Mouse (Mus musculus): Measurements from ENCODE around the gene Ank3. TPM values are rescaled to one million over a fixed set of nuclear protein-coding genes. Genes with fewer than 3 reads are reported as not detected.
A peak's percentile ranks its signal among the peaks of the same experiment; 100 is the strongest.

Ank3 gene
- polyA plus RNA-seq, 1 experiment from 2014 or later: 13.4 TPM

GRCm38 (mm10) chr10:69858011-69858410, 459.4 kb downstream of the Ank3 start:
- DNase-seq (ENCODE audit: low spot score) (no peak), ATAC-seq (replicated peaks; ENCODE audit: low FRiP score) (no peak)
- Histone ChIP-seq H3K4me2 (no peak overlapping the region), H3K4me3 (ENCODE audit: low read depth, low read length) (no peak overlapping the region), H3K36me3 (ENCODE audit: control insufficient read depth, insufficient read depth, low read length) (no peaks in the 10 kb centered on the region), H3K9ac (ENCODE audit: low read depth, low read length) (no peak overlapping the region), H3K27me3 (replicated peaks; ENCODE audit: control insufficient read depth, insufficient read depth, low read length) (no peaks in the 10 kb centered on the region), H3K4me1 (replicated peaks; ENCODE audit: control insufficient read depth, insufficient read depth, low read length) (peaks cover 2% of the 10 kb centered on the region; the same call in 1 of the 2 replicates), H3K9me3 (ENCODE audit: control insufficient read depth, low read length) (no peaks in the 10 kb centered on the region), H3K27ac (ENCODE audit: low read depth, low read length) (no peak overlapping the region)
- 85% methylated on average over 9 of the region's 9 CpGs for WGBS

GRCm38 (mm10) chr10:69858897-69859605, 460.5 kb downstream of the Ank3 start:
- 55% methylated on average over 4 of the region's 4 CpGs for WGBS
- Histone ChIP-seq H3K4me3 (ENCODE audit: low read depth, low read length) (no peak overlapping the region), H3K4me1 (replicated peaks; ENCODE audit: control insufficient read depth, insufficient read depth, low read length) (peaks cover 2% of the 10 kb centered on the region; the same call in 1 of the 2 replicates), H3K27me3 (replicated peaks; ENCODE audit: control insufficient read depth, insufficient read depth, low read length) (no peaks in the 10 kb centered on the region), H3K4me2 (no peak overlapping the region), H3K27ac (ENCODE audit: low read depth, low read length) (no peak overlapping the region), H3K9ac (ENCODE audit: low read depth, low read length) (no peak overlapping the region), H3K9me3 (ENCODE audit: control insufficient read depth, low read length) (no peaks in the 10 kb centered on the region), H3K36me3 (ENCODE audit: control insufficient read depth, insufficient read depth, low read length) (no peaks in the 10 kb centered on the region)
- DNase-seq (ENCODE audit: low spot score): no peak
- ATAC-seq (replicated peaks; ENCODE audit: low FRiP score): no peak

- H3K9me3 ChIP-seq (ENCODE audit: control insufficient read depth, low read length): no peaks in the 10 kb centered on the region
- 75% methylated on average over 7 of the region's 7 CpGs for WGBS
- H3K4me2 ChIP-seq: no peak overlapping the region
- no peak overlapping the region for H3K27ac ChIP-seq (ENCODE audit: low read depth, low read length)
- no peaks in the 10 kb centered on the region for H3K27me3 ChIP-seq (replicated peaks; ENCODE audit: control insufficient read depth, insufficient read depth, low read length)
- ATAC-seq (replicated peaks; ENCODE audit: low FRiP score) (no peak), DNase-seq (ENCODE audit: low spot score) (no peak)
- H3K4me3 ChIP-seq (ENCODE audit: low read depth, low read length): no peak overlapping the region
- no peak overlapping the region for H3K9ac ChIP-seq (ENCODE audit: low read depth, low read length)
- no peaks in the 10 kb centered on the region for H3K36me3 ChIP-seq (ENCODE audit: control insufficient read depth, insufficient read depth, low read length)
- H3K4me1 ChIP-seq (replicated peaks; ENCODE audit: control insufficient read depth, insufficient read depth, low read length): peaks cover 2% of the 10 kb centered on the region; the same call in 1 of the 2 replicates
These were observed 461.4 kb downstream of the Ank3 start for GRCm38 (mm10) chr10:69859848-69860479.

GRCm38 (mm10) chr10:69862829-69863228, 464.3 kb downstream of the Ank3 start:
- Histone ChIP-seq H3K4me3 (ENCODE audit: low read depth, low read length) (no peak overlapping the region), H3K4me2 (no peak overlapping the region), H3K36me3 (ENCODE audit: control insufficient read depth, insufficient read depth, low read length) (no peaks in the 10 kb centered on the region), H3K27me3 (replicated peaks; ENCODE audit: control insufficient read depth, insufficient read depth, low read length) (no peaks in the 10 kb centered on the region), H3K9me3 (ENCODE audit: control insufficient read depth, low read length) (no peaks in the 10 kb centered on the region), H3K27ac (ENCODE audit: low read depth, low read length) (no peak overlapping the region), H3K4me1 (replicated peaks; ENCODE audit: control insufficient read depth, insufficient read depth, low read length) (peaks cover 2% of the 10 kb centered on the region; the same call in 1 of the 2 replicates), H3K9ac (ENCODE audit: low read depth, low read length) (no peak overlapping the region)
- ATAC-seq (replicated peaks; ENCODE audit: low FRiP score): no peak
- 58% methylated on average over 8 of the region's 8 CpGs for WGBS
- DNase-seq (ENCODE audit: low spot score): no peak

GRCm38 (mm10) chr10:69870348-69870747, 471.8 kb downstream of the Ank3 start:
- DNase-seq (ENCODE audit: low spot score) (peak; percentile 56), ATAC-seq (replicated peaks; ENCODE audit: low FRiP score) (no peak)
- H3K9ac ChIP-seq (ENCODE audit: low read depth, low read length): no peak overlapping the region
- 16% methylated on average over 5 of the region's 5 CpGs for WGBS
- H3K4me2 ChIP-seq: no peak overlapping the region
- H3K4me1 ChIP-seq (replicated peaks; ENCODE audit: control insufficient read depth, insufficient read depth, low read length): no peaks in the 10 kb centered on the region
- H3K9me3 ChIP-seq (ENCODE audit: control insufficient read depth, low read length): no peaks in the 10 kb centered on the region
- no peaks in the 10 kb centered on the region for H3K36me3 ChIP-seq (ENCODE audit: control insufficient read depth, insufficient read depth, low read length)
- no peak overlapping the region for H3K27ac ChIP-seq (ENCODE audit: low read depth, low read length)
- H3K4me3 ChIP-seq (ENCODE audit: low read depth, low read length): no peak overlapping the region
- H3K27me3 ChIP-seq (replicated peaks; ENCODE audit: control insufficient read depth, insufficient read depth, low read length): no peaks in the 10 kb centered on the region

- no peak overlapping the region for H3K27ac ChIP-seq (ENCODE audit: low read depth, low read length)
- ATAC-seq (replicated peaks; ENCODE audit: low FRiP score): no peak
- no peak overlapping the region for H3K4me3 ChIP-seq (ENCODE audit: low read depth, low read length)
- H3K4me2 ChIP-seq: no peak overlapping the region
- no peak for DNase-seq (ENCODE audit: low spot score)
- no peaks in the 10 kb centered on the region for H3K27me3 ChIP-seq (replicated peaks; ENCODE audit: control insufficient read depth, insufficient read depth, low read length)
- WGBS: 90% methylated on average over 14 of the region's 14 CpGs
- H3K9me3 ChIP-seq (ENCODE audit: control insufficient read depth, low read length): no peaks in the 10 kb centered on the region
- H3K9ac ChIP-seq (ENCODE audit: low read depth, low read length): no peak overlapping the region
- no peaks in the 10 kb centered on the region for H3K4me1 ChIP-seq (replicated peaks; ENCODE audit: control insufficient read depth, insufficient read depth, low read length)
- H3K36me3 ChIP-seq (ENCODE audit: control insufficient read depth, insufficient read depth, low read length): no peaks in the 10 kb centered on the region
These were observed 472.4 kb downstream of the Ank3 start for GRCm38 (mm10) chr10:69870947-69871346.

- H3K27me3 ChIP-seq (replicated peaks; ENCODE audit: control insufficient read depth, insufficient read depth, low read length): no peaks in the 10 kb centered on the region
- no peak overlapping the region for H3K4me3 ChIP-seq (ENCODE audit: low read depth, low read length)
- no peak overlapping the region for H3K4me2 ChIP-seq
- ATAC-seq (replicated peaks; ENCODE audit: low FRiP score) (no peak), DNase-seq (ENCODE audit: low spot score) (no peak)
- H3K4me1 ChIP-seq (replicated peaks; ENCODE audit: control insufficient read depth, insufficient read depth, low read length): no peaks in the 10 kb centered on the region
- H3K9ac ChIP-seq (ENCODE audit: low read depth, low read length): peak overlapping the region; percentile 20; the same call in 1 of the 2 replicates
- H3K36me3 ChIP-seq (ENCODE audit: control insufficient read depth, insufficient read depth, low read length): no peaks in the 10 kb centered on the region
- 71% methylated on average over 10 of the region's 10 CpGs for WGBS
- H3K9me3 ChIP-seq (ENCODE audit: control insufficient read depth, low read length): no peaks in the 10 kb centered on the region
- H3K27ac ChIP-seq (ENCODE audit: low read depth, low read length): no peak overlapping the region
These were observed 473.7 kb downstream of the Ank3 start for GRCm38 (mm10) chr10:69872182-69872741.

GRCm38 (mm10) chr10:69872892-69873291, 474.3 kb downstream of the Ank3 start:
- Histone ChIP-seq H3K27ac (ENCODE audit: low read depth, low read length) (no peak overlapping the region), H3K36me3 (ENCODE audit: control insufficient read depth, insufficient read depth, low read length) (no peaks in the 10 kb centered on the region), H3K4me3 (ENCODE audit: low read depth, low read length) (no peak overlapping the region), H3K9ac (ENCODE audit: low read depth, low read length) (no peak overlapping the region), H3K4me2 (no peak overlapping the region), H3K9me3 (ENCODE audit: control insufficient read depth, low read length) (no peaks in the 10 kb centered on the region), H3K4me1 (replicated peaks; ENCODE audit: control insufficient read depth, insufficient read depth, low read length) (no peaks in the 10 kb centered on the region), H3K27me3 (replicated peaks; ENCODE audit: control insufficient read depth, insufficient read depth, low read length) (no peaks in the 10 kb centered on the region)
- DNase-seq (ENCODE audit: low spot score) (no peak), ATAC-seq (replicated peaks; ENCODE audit: low FRiP score) (no peak)
- WGBS: 88% methylated on average over 5 of the region's 5 CpGs

Measured in liver, embryonic 11.5 days (tissue).